Mouse (Mus musculus): ENCODE results near the gene Gss. TPM values are rescaled to one million over a fixed set of nuclear protein-coding genes. Genes with fewer than 3 reads are reported as not detected.
A peak's percentile ranks its signal among the peaks of the same experiment; 100 is the strongest.

Gene Gss
- polyA plus RNA-seq, 1 experiment from 2014 or later: 29.8 TPM

DNA sequence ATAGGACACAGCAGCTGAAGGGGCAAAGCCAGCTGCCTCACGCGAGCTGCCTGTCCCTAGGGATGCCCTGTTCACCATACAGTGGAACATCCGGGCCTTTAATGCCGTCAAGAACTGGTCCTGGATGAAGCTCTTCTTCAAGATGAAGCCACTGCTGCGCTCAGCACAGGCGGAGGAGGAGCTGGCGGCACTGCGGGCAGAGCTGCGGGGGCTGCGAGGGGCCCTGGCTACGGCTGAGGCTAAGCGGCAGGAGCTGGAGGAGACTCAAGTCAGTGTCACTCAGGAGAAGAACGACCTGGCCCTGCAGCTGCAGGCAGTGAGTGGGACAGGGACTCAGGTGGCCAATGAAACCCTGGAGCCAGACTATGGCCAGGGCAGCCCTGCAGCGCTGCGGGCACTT lies 33.7 kb upstream of the Gss start:
- Histone ChIP-seq H3K27ac (ENCODE audit: low read depth, low read length) (no peak overlapping the region), H3K4me1 (ENCODE audit: control insufficient read depth, insufficient read depth, low read length) (peaks cover 18% of the 10 kb centered on the region; the same call in 1 of the 2 replicates), H3K27me3 (ENCODE audit: control insufficient read depth, insufficient read depth, low read length) (peaks cover 42% of the 10 kb centered on the region), H3K9me3 (ENCODE audit: control insufficient read depth, low read length) (no peaks in the 10 kb centered on the region), H3K36me3 (ENCODE audit: control insufficient read depth, insufficient read depth, low read length) (no peaks in the 10 kb centered on the region), H3K9ac (ENCODE audit: low read depth, low read length) (no peak overlapping the region), H3K4me3 (ENCODE audit: low read length) (no peak overlapping the region), H3K4me2 (replicated peaks; ENCODE audit: low read depth, low read length) (no peak overlapping the region)
- 44% methylated on average over 15 of the region's 15 CpGs for WGBS
- ATAC-seq (ENCODE audit: low FRiP score, low TSS enrichment): no peak

DNA sequence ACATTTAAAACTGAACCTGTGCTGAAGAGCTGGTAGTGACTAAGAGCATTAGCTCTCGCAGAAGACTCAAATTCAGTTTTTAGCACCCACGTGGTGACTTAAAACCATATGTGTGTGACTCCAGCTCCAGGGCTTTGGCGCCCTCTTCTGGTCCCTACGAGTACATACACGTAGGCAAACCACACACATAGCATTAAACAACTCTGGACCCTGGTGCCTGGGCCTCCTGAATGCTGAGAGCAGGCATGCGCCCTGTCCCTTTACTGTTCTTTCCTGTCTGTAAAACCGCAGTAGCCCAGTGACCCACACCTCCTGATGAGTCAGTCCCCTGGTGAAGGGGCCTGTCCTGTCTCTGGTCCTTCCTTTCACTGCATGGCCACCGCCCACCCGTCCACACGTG lies 32.1 kb upstream of the Gss start:
- peaks cover 26% of the 10 kb centered on the region for H3K27me3 ChIP-seq (ENCODE audit: control insufficient read depth, insufficient read depth, low read length)

DNA sequence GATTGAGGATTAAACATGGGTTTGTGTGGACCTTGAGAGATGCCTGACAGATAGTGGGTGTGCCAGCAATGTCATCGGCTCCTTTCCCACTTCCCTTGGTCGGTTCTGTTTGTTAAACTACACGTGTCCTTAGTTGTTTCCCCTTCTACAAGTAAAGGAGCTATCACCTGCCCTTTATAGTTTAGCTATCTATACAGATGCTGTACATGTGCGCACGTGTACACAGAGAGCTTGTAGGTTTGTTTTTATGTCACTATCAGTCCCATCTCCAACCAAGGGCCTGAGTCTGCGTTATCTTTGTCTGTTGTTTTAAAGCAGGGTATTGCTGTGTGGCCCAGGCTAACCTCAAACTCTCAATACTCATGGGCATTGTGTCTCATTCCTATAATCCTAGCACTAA lies 31.4 kb upstream of the Gss start:
- 87% methylated on average over 6 of the region's 6 CpGs for WGBS
- ATAC-seq (ENCODE audit: low FRiP score, low TSS enrichment): no peak
- peaks cover 22% of the 10 kb centered on the region for H3K27me3 ChIP-seq (ENCODE audit: control insufficient read depth, insufficient read depth, low read length)

More for the DNA sequence above, 32.1 kb upstream of the Gss start:
- Histone ChIP-seq H3K9ac (ENCODE audit: low read depth, low read length) (no peak overlapping the region), H3K36me3 (ENCODE audit: control insufficient read depth, insufficient read depth, low read length) (no peaks in the 10 kb centered on the region), H3K4me3 (ENCODE audit: low read length) (no peak overlapping the region), H3K27ac (ENCODE audit: low read depth, low read length) (no peak overlapping the region), H3K4me1 (ENCODE audit: control insufficient read depth, insufficient read depth, low read length) (peaks cover 5% of the 10 kb centered on the region; the same call in 1 of the 2 replicates), H3K9me3 (ENCODE audit: control insufficient read depth, low read length) (no peaks in the 10 kb centered on the region), H3K4me2 (replicated peaks; ENCODE audit: low read depth, low read length) (no peak overlapping the region)
- 40% methylated on average over 10 of the region's 10 CpGs for WGBS
- no peak for ATAC-seq (ENCODE audit: low FRiP score, low TSS enrichment)

DNA sequence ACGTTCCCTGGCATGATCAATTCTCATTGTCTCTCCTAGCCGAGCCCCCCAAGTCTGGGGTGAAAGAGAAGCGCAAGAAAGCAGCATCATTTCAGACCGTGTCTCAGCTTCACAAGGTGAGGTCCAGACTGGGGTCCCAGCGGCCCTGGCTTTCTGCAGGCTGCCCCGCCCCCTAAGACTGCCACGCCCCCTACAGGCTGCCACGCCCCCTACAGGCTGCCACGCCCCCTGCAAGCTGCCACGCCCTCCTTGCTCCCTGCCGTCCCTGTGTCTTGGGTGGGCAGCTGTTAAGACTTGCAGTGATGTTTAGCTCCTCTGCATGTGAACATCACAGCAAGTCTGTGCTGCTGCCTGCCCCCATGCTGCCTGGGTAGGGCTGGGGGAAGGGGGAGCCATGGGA lies 30.0 kb upstream of the Gss start:
- Histone ChIP-seq H3K9ac (ENCODE audit: low read depth, low read length) (no peak overlapping the region), H3K4me3 (ENCODE audit: low read length) (no peak overlapping the region), H3K27me3 (ENCODE audit: control insufficient read depth, insufficient read depth, low read length) (peaks cover 10% of the 10 kb centered on the region; the same call in 1 of the 2 replicates), H3K9me3 (ENCODE audit: control insufficient read depth, low read length) (no peaks in the 10 kb centered on the region), H3K36me3 (ENCODE audit: control insufficient read depth, insufficient read depth, low read length) (no peaks in the 10 kb centered on the region), H3K27ac (ENCODE audit: low read depth, low read length) (no peak overlapping the region), H3K4me1 (ENCODE audit: control insufficient read depth, insufficient read depth, low read length) (no peaks in the 10 kb centered on the region), H3K4me2 (replicated peaks; ENCODE audit: low read depth, low read length) (no peak overlapping the region)
- 32% methylated on average over 11 of the region's 11 CpGs for WGBS
- no peak for ATAC-seq (ENCODE audit: low FRiP score, low TSS enrichment)

More for the DNA sequence above, 31.4 kb upstream of the Gss start:
- Histone ChIP-seq H3K4me3 (ENCODE audit: low read length) (no peak overlapping the region), H3K36me3 (ENCODE audit: control insufficient read depth, insufficient read depth, low read length) (no peaks in the 10 kb centered on the region), H3K4me1 (ENCODE audit: control insufficient read depth, insufficient read depth, low read length) (peaks cover 2% of the 10 kb centered on the region; the same call in 1 of the 2 replicates), H3K9ac (ENCODE audit: low read depth, low read length) (no peak overlapping the region), H3K9me3 (ENCODE audit: control insufficient read depth, low read length) (no peaks in the 10 kb centered on the region), H3K4me2 (replicated peaks; ENCODE audit: low read depth, low read length) (no peak overlapping the region), H3K27ac (ENCODE audit: low read depth, low read length) (no peak overlapping the region)

DNA sequence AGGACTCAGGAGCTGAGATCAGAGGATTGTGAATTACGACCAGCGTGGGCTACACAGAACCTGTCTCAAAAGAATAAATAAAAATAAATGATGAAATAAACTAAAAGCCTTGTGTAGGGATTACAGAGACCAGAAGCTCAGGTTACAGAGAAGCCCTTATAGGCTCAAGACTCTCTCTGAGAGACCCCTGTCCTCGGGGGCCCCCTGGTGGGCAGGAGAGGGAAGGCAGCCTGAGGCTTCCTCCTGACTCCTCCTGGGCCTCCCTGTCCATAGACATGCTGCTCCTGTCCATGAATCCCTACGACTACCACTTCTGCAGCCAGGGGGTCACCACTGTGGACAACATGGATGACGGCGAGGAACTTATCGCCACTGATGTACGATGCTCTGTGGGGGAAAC lies 27.2 kb upstream of the Gss start:
- Histone ChIP-seq H3K36me3 (ENCODE audit: control insufficient read depth, insufficient read depth, low read length) (no peaks in the 10 kb centered on the region), H3K27ac (ENCODE audit: low read depth, low read length) (no peak overlapping the region), H3K4me3 (ENCODE audit: low read length) (no peak overlapping the region), H3K4me2 (replicated peaks; ENCODE audit: low read depth, low read length) (no peak overlapping the region), H3K9me3 (ENCODE audit: control insufficient read depth, low read length) (no peaks in the 10 kb centered on the region), H3K27me3 (ENCODE audit: control insufficient read depth, insufficient read depth, low read length) (no peaks in the 10 kb centered on the region), H3K4me1 (ENCODE audit: control insufficient read depth, insufficient read depth, low read length) (no peaks in the 10 kb centered on the region), H3K9ac (ENCODE audit: low read depth, low read length) (no peak overlapping the region)
- WGBS: 21% methylated on average over 8 of the region's 8 CpGs
- ATAC-seq (ENCODE audit: low FRiP score, low TSS enrichment): peak; percentile 73

DNA sequence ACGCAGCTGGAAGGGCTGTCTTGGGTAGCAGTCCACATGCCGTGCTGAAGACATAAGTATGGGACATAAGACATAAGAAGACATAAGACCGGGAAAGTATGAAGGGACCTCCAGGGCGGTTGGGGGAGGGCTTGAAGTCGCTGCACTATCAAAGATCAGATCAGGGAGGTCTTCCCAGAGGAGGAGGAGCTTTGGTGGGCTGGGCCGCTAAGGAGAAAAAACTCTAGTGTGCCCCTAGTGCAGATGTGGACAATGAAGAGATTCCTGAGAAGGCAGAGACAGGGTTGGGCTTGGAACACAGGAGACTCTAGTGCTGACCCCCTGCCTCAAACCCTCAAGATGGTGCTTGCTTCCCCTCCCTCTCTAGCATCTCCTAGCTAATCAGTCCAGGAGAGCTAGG lies 24.4 kb upstream of the Gss start:
- H3K27ac ChIP-seq (ENCODE audit: low read depth, low read length): no peak overlapping the region

DNA sequence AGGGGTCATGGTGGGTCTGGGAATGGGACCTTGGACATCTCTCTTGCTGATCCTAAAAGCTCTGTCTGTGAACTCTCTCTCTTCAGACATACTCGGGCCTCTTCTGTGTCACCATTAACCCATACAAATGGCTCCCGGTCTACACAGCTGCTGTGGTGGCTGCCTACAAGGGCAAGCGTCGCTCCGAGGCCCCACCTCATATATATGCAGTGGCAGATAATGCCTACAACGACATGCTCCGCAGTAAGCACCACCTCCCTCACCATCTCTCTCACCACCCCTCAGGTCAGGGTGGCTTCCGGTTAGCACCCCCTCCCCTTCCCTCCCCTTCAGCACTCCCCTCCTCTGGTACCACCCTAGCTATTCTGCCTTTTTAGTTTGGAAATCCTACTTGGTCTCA lies 21.3 kb upstream of the Gss start:
- Histone ChIP-seq H3K4me1 (ENCODE audit: control insufficient read depth, insufficient read depth, low read length) (no peaks in the 10 kb centered on the region), H3K27ac (ENCODE audit: low read depth, low read length) (no peak overlapping the region), H3K27me3 (ENCODE audit: control insufficient read depth, insufficient read depth, low read length) (no peaks in the 10 kb centered on the region), H3K4me3 (ENCODE audit: low read length) (no peak overlapping the region; the same call in 1 of the 2 replicates), H3K36me3 (ENCODE audit: control insufficient read depth, insufficient read depth, low read length) (no peaks in the 10 kb centered on the region), H3K4me2 (replicated peaks; ENCODE audit: low read depth, low read length) (peak overlapping the region; percentile 48; the same call in 1 of the 2 replicates), H3K9ac (ENCODE audit: low read depth, low read length) (no peak overlapping the region), H3K9me3 (ENCODE audit: control insufficient read depth, low read length) (no peaks in the 10 kb centered on the region)
- ATAC-seq (ENCODE audit: low FRiP score, low TSS enrichment): no peak
- 68% methylated on average over 8 of the region's 8 CpGs for WGBS

More for the DNA sequence above, 24.4 kb upstream of the Gss start:
- Histone ChIP-seq H3K36me3 (ENCODE audit: control insufficient read depth, insufficient read depth, low read length) (no peaks in the 10 kb centered on the region), H3K9me3 (ENCODE audit: control insufficient read depth, low read length) (no peaks in the 10 kb centered on the region), H3K4me3 (ENCODE audit: low read length) (no peak overlapping the region), H3K27me3 (ENCODE audit: control insufficient read depth, insufficient read depth, low read length) (no peaks in the 10 kb centered on the region), H3K9ac (ENCODE audit: low read depth, low read length) (no peak overlapping the region), H3K4me1 (ENCODE audit: control insufficient read depth, insufficient read depth, low read length) (no peaks in the 10 kb centered on the region), H3K4me2 (replicated peaks; ENCODE audit: low read depth, low read length) (no peak overlapping the region)
- 46% methylated on average over 6 of the region's 6 CpGs for WGBS
- no peak for ATAC-seq (ENCODE audit: low FRiP score, low TSS enrichment)

DNA sequence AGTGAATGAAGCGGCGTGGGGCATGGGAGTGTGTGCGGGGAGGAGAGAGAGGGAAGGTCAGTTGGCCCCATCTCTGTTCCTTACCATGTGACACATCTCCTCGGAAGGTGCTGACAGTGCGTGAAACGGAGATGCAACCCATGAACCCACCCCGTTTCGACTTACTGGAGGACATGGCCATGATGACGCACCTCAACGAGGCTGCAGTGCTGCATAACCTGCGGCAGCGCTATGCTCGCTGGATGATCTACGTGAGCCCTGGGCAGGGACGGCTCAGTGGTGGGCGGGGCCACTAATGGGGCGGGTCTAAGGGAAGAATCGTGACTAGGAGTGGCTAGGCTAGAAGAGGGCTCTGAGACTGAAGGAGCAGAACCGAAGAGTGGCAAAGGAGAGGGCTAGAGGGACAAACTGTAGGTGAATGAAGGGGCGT lies 20.7 kb upstream of the Gss start:
- H3K4me2 ChIP-seq (replicated peaks; ENCODE audit: low read depth, low read length): peak overlapping the region; percentile 48
- no peaks in the 10 kb centered on the region for H3K27me3 ChIP-seq (ENCODE audit: control insufficient read depth, insufficient read depth, low read length)
- WGBS: 6% methylated on average over 20 of the region's 20 CpGs
- no peaks in the 10 kb centered on the region for H3K4me1 ChIP-seq (ENCODE audit: control insufficient read depth, insufficient read depth, low read length)
- H3K4me3 ChIP-seq (ENCODE audit: low read length): peak overlapping the region; percentile 26
- H3K9me3 ChIP-seq (ENCODE audit: control insufficient read depth, low read length): no peaks in the 10 kb centered on the region
- H3K27ac ChIP-seq (ENCODE audit: low read depth, low read length): no peak overlapping the region
- H3K36me3 ChIP-seq (ENCODE audit: control insufficient read depth, insufficient read depth, low read length): no peaks in the 10 kb centered on the region
- H3K9ac ChIP-seq (ENCODE audit: low read depth, low read length): no peak overlapping the region
- peak; percentile 92 for ATAC-seq (ENCODE audit: low FRiP score, low TSS enrichment)

DNA sequence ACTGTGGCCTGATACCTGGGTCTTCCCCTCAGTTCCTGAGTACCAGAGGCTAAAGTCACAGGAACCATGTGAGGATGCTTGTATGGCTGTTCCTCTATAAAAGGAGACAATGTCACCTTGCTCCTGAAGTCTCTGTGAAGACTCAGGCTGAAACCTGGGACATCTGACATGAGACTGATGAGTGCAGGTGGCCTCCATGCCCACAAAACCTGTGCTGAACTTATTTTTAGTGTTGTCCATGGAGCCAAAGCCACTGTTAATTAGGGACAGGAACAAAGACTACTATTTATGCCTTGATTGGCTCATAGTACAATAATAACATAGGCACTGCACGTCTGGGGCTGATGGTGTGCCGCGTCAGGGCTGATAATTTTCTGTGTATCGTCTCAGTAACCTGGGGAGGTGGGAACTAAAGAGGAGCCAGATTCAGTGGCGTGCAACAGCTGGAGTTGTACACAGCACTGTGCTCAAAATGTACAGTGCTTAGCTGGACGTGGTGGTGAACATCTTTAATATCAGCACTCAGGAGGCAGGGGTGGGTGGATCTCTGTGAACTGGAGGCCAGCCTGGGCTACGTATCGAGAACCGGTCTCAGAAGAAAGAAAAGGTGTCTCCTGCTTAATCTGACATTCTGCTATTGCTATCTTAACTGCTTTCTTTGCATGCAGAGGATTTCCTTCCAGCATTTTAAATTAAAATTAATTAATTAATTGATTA lies 19.4 kb upstream of the Gss start:
- Histone ChIP-seq H3K4me2 (replicated peaks; ENCODE audit: low read depth, low read length) (no peak overlapping the region), H3K9ac (ENCODE audit: low read depth, low read length) (no peak overlapping the region), H3K4me1 (ENCODE audit: control insufficient read depth, insufficient read depth, low read length) (no peaks in the 10 kb centered on the region), H3K36me3 (ENCODE audit: control insufficient read depth, insufficient read depth, low read length) (no peaks in the 10 kb centered on the region), H3K4me3 (ENCODE audit: low read length) (no peak overlapping the region), H3K27me3 (ENCODE audit: control insufficient read depth, insufficient read depth, low read length) (no peaks in the 10 kb centered on the region), H3K9me3 (ENCODE audit: control insufficient read depth, low read length) (no peaks in the 10 kb centered on the region), H3K27ac (ENCODE audit: low read depth, low read length) (no peak overlapping the region)
- 87% methylated on average over 9 of the region's 9 CpGs for WGBS
- no peak for ATAC-seq (ENCODE audit: low FRiP score, low TSS enrichment)

All from kidney, embryonic 14.5 days (tissue).